Mouse (Mus musculus) midbrain, embryonic 14.5 days (tissue): ENCODE measurements around the gene Rex1bd. TPM values are rescaled to one million over a fixed set of nuclear protein-coding genes. Genes with fewer than 3 reads are reported as not detected.

Experiments used
- ATAC-seq: fragments of 200-750 bp; cut with Nextera tagmentation; 2 replicates; pipeline ENCODE4 v1.8.0; 2017; ENCODE audit warnings: moderate number of reproducible peaks, moderate library complexity; ENCODE audit not compliant: low FRiP score, low TSS enrichment
- DNase-seq: peaks from one replicate; pipeline ENCODE4 v3.0.0-alpha.2; 2015
- H3K27ac ChIP-seq: fragments of 300-500 bp; sonication (generic); replicated peaks from 2 replicates; pipeline ENCODE4 v1.5.1; 2014; ENCODE audit warnings: mild to moderate bottlenecking, low read depth, low read length, moderate library complexity
- H3K27me3 ChIP-seq: fragments of 300-500 bp; sonication (generic); 2 replicates; pipeline ENCODE4 v1.6.1; 2014; ENCODE audit warnings: low read length, control low read depth, mixed read lengths; ENCODE audit not compliant: control insufficient read depth, insufficient read depth
- H3K36me3 ChIP-seq: fragments of 300-500 bp; sonication (generic); 2 replicates; pipeline ENCODE4 v1.6.1; 2014; ENCODE audit warnings: low read length, control low read depth; ENCODE audit not compliant: control insufficient read depth, insufficient read depth
- H3K4me1 ChIP-seq: fragments of 300-500 bp; sonication (generic); 2 replicates; pipeline ENCODE4 v1.6.1; 2014; ENCODE audit warnings: mild to moderate bottlenecking, antibody characterized with exemption, low read length, control low read depth; ENCODE audit not compliant: control insufficient read depth, insufficient read depth
- H3K4me2 ChIP-seq: fragments of 300-500 bp; sonication (generic); 2 replicates; pipeline ENCODE4 v1.6.1; 2014; ENCODE audit warnings: mild to moderate bottlenecking, low read length, moderate library complexity
- H3K4me3 ChIP-seq: fragments of 300-500 bp; sonication (generic); replicated peaks from 2 replicates; pipeline ENCODE4 v1.5.1; 2014; ENCODE audit warnings: low read depth, low read length
- H3K9ac ChIP-seq: fragments of 300-500 bp; sonication (generic); replicated peaks from 2 replicates; pipeline ENCODE4 v1.6.1; 2014; ENCODE audit warnings: mild to moderate bottlenecking, low read length, moderate library complexity
- H3K9me3 ChIP-seq: fragments of 300-500 bp; sonication (generic); 2 replicates; pipeline ENCODE4 v1.6.1; 2016; ENCODE audit warnings: low read length, control low read depth, mixed read lengths; ENCODE audit not compliant: control insufficient read depth
- WGBS: fragments of 180-500 bp; shearing (Covaris S2); extraction: QIAGEN DNeasy Blood & Tissue Kit; methylation state at CpG from one replicate; pipeline ENCODE4 v1.1.7; 2014; 5-methylcytosine and 5-hydroxymethylcytosine counted together
- polyA plus RNA-seq: library from polyadenylated mRNA; unstranded; fragments of >200 nt; fragmentation: Nextera tagmentation; extraction: Ambion mirVana; gene quantifications from 2 replicates; pipeline ENCODE4 v1.2.1, GENCODE M21; 2014

Gene Rex1bd
- polyA plus RNA-seq, 1 experiment from 2014 or later: 152 TPM

GRCm38 (mm10) chr8:70501820-70502529, 4.6 kb downstream of the Rex1bd start:
- H3K36me3 ChIP-seq: peaks cover 7% of the 10 kb centered on the region
- DNase-seq: no peak
- H3K4me3 ChIP-seq: no peak overlapping the region
- peaks cover 10% of the 10 kb centered on the region; the same call in 1 of the 2 replicates for H3K4me1 ChIP-seq
- H3K27ac ChIP-seq: no peak overlapping the region
- H3K9ac ChIP-seq: no peak overlapping the region
- 12% methylated on average over 23 of the region's 23 CpGs for WGBS
- H3K27me3 ChIP-seq: peaks cover 65% of the 10 kb centered on the region
- ATAC-seq: no peak
- no peak overlapping the region for H3K4me2 ChIP-seq
- H3K9me3 ChIP-seq: no peaks in the 10 kb centered on the region; the same call in 1 of the 2 replicates

GRCm38 (mm10) chr8:70500386-70501301, 5.9 kb downstream of the Rex1bd start:
- peak overlapping the region; percentile 12; the same call in 1 of the 2 replicates for H3K4me3 ChIP-seq
- DNase-seq: no peak

GRCm38 (mm10) chr8:70495771-70496062, 10.8 kb downstream of the Rex1bd start:
- Histone ChIP-seq H3K4me2 (peak overlapping the region; percentile 12; the same call in 1 of the 2 replicates), H3K27ac (no peak overlapping the region), H3K36me3 (no peaks in the 10 kb centered on the region), H3K4me1 (peaks cover 13% of the 10 kb centered on the region; the same call in 1 of the 2 replicates), H3K9me3 (no peaks in the 10 kb centered on the region; the same call in 1 of the 2 replicates), H3K27me3 (peaks cover 92% of the 10 kb centered on the region), H3K4me3 (no peak overlapping the region), H3K9ac (no peak overlapping the region)
- DNase-seq (no peak), ATAC-seq (no peak)
- 6% methylated on average over 12 of the region's 12 CpGs for WGBS

More at GRCm38 (mm10) chr8:70500386-70501301, 5.9 kb downstream of the Rex1bd start:
- H3K36me3 ChIP-seq: peaks cover 5% of the 10 kb centered on the region
- peaks cover 6% of the 10 kb centered on the region; the same call in 1 of the 2 replicates for H3K4me1 ChIP-seq
- no peak overlapping the region for H3K27ac ChIP-seq
- WGBS: 6% methylated on average over 39 of the region's 39 CpGs
- peak overlapping the region; percentile 21 for H3K4me2 ChIP-seq
- no peaks in the 10 kb centered on the region; the same call in 1 of the 2 replicates for H3K9me3 ChIP-seq
- no peak for ATAC-seq
- H3K9ac ChIP-seq: no peak overlapping the region
- peaks cover 78% of the 10 kb centered on the region for H3K27me3 ChIP-seq

- Histone ChIP-seq H3K9ac (no peak overlapping the region), H3K4me2 (peak overlapping the region; percentile 12; the same call in 1 of the 2 replicates), H3K27ac (no peak overlapping the region), H3K9me3 (no peaks in the 10 kb centered on the region), H3K4me1 (peaks cover 13% of the 10 kb centered on the region; the same call in 1 of the 2 replicates), H3K27me3 (peaks cover 92% of the 10 kb centered on the region), H3K4me3 (0 out of 2 replicates have a peak overlapping the region, but pooled peaks have one; percentile 2), H3K36me3 (no peaks in the 10 kb centered on the region)
- DNase-seq (no peak), ATAC-seq (no peak)
- WGBS: 1% methylated on average over 21 of the region's 21 CpGs
These were observed 11.4 kb downstream of the Rex1bd start for GRCm38 (mm10) chr8:70495001-70495770.

GRCm38 (mm10) chr8:70494416-70494945, 12.1 kb downstream of the Rex1bd start:
- Histone ChIP-seq H3K4me3 (0 out of 2 replicates have a peak overlapping the region, but pooled peaks have one; percentile 31), H3K9ac (no peak overlapping the region; the same call in 1 of the 2 replicates), H3K27me3 (peaks cover 92% of the 10 kb centered on the region), H3K4me2 (peak overlapping the region; percentile 53; the same call in 1 of the 2 replicates), H3K4me1 (peaks cover 15% of the 10 kb centered on the region; the same call in 1 of the 2 replicates), H3K36me3 (no peaks in the 10 kb centered on the region), H3K9me3 (no peaks in the 10 kb centered on the region), H3K27ac (no peak overlapping the region)
- DNase-seq (no peak), ATAC-seq (no peak)
- WGBS: 4% methylated on average over 28 of the region's 28 CpGs

DNA sequence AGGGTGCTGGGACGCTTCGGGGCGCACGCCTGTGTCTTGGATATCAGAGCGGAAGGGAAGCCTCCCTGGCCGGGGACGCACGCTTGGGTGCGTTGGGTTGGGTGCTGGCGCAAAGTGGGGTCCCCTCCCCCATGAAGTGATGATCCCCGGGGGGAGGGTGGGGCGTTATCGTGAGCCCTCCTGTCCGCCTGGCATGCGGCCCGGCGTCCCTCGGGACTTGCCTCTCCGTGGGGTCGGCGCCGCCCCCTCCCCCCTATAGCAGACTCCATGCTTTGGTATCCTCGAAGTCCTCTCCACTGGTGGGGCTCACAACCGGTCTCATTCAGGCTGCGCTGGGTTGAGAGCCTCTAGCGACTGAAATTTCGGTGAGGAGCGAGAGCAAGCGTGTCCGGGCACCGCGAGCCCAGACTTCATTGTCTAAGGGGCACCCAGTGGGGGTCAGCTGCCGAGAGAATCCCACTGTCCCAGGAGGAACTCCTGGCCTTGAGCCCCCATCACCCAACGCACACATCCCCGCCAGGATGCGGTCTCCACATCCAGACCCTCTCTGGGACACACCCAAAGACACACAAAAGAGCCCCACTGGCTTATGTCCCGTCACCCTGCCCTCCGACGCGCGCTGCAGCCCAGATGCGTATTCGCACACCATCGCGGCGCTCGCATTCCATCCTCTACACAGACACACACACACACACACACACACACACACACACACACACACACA, 12.7 kb downstream of the Rex1bd start:
- Histone ChIP-seq H3K4me3 (peak overlapping the region; percentile 31), H3K4me2 (peak overlapping the region; percentile 53), H3K27ac (no peak overlapping the region), H3K27me3 (peaks cover 93% of the 10 kb centered on the region), H3K36me3 (no peaks in the 10 kb centered on the region), H3K4me1 (peaks cover 17% of the 10 kb centered on the region; the same call in 1 of the 2 replicates), H3K9ac (no peak overlapping the region; the same call in 1 of the 2 replicates), H3K9me3 (no peaks in the 10 kb centered on the region)
- WGBS: 1% methylated on average over 47 of the region's 47 CpGs
- ATAC-seq (no peak), DNase-seq (no peak)

DNA sequence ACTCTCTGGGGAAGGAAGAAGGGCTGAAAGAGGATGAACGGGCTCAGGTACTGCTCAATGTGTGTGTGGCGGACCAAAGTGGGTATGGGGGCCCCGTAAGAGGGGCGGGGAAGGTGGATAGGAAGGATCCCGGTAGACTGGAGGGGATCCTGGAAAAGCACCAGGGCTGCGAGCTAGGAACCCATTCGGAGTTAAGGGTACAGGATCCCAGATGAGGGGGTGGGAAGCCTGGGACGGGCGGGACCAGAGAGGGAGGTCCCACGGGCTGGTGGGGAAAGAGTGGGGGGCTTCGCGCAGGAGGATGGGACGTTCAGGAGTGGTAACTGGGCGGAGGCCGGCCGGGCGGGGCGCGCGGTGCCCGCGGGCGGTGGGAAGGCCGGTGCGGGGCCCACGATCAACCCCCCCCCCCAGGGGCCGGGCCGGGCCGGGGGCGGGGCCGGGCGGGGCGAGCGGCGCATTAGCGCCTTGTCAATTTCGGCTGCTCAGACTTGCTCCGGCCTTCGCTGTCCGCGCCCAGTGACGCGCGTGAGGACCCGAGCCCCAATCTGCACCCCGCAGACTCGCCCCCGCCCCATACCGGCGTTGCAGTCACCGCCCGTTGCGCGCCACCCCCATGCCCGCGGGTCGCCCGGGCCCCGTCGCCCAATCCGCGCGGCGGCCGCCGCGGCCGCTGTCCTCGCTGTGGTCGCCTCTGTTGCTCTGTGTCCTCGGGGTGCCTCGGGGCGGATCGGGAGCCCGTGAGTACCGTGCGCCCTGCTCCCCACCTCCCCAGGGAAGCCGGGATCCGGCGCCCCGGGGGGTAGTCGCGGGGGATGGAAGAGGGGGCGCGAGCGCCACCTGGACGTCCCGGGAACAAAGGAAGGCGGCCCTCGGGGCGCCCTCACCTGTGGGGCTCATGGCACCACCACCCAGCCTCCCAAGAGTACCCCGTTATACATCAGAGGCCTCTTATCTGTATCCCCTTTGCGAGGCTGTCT, 13.6 kb downstream of the Rex1bd start, which contains the start of gene Crlf1:
TSS of gene Crlf1 (plus strand) at position 495 of the 977 bp plus-strand sequence.
- DNase-seq (no peak), ATAC-seq (no peak)
- Histone ChIP-seq H3K4me3 (peak within 1 kb of the TSS; percentile 31), H3K9me3 (no peaks in the 10 kb centered on the region), H3K27ac (no peak within 1 kb of the TSS), H3K27me3 (peaks cover 96% of the 10 kb centered on the region), H3K4me1 (peaks cover 26% of the 10 kb centered on the region), H3K4me2 (peak within 1 kb of the TSS; percentile 53), H3K36me3 (no peaks in the 10 kb centered on the region), H3K9ac (peak within 1 kb of the TSS; percentile 34; the same call in 1 of the 2 replicates)
- under 1% methylated on average over 89 of the region's 93 CpGs for WGBS
